Mouse (Mus musculus) liver, embryonic 14.5 days (tissue): ENCODE measurements around the gene D7Ertd443e.

Experiments used
- CTCF ChIP-seq: IDR thresholded peaks from 2 replicates; pipeline ENCODE4 v1.5.1; 2016; ENCODE audit warnings: antibody characterized with exemption, low read depth, control low read depth
- EP300 ChIP-seq: IDR thresholded peaks from 2 replicates; pipeline ENCODE4 v1.6.1; 2016; ENCODE audit warnings: antibody characterized with exemption, low read depth

GRCm38 (mm10) chr7:134240579-134240978 lies 144.9 kb downstream of the D7Ertd443e start:
- no peak for TF ChIP-seq CTCF
- no peak for TF ChIP-seq EP300
